Mouse (Mus musculus): ENCODE results near the gene Cacnb2.
A peak's percentile ranks its signal among the peaks of the same experiment; 100 is the strongest.

DNA sequence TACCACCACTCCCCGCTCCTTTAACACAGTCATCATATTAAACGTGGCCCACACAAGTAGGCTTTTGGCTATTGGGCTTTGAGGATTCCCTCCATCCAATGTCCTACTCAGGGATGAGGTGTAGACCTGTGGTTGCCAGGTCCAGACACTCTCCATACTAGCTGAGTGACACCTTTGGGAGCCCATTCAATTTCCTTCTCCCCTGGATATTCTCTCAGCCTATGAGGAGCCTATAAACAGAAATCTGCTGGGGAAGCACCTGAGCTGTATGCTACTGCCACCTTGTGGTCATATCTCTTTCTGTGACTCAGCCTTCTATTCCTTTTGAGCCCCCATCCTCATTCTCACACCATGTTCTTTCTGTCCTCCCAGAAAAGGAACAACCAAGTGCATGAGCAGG is 108.9 kb downstream of the Cacnb2 start:
- peak; percentile 63 for TF ChIP-seq CTCF (IDR thresholded peaks at IDR 0.05; ENCODE audit: low read depth)
- no peak for TF ChIP-seq EP300 (IDR thresholded peaks at IDR 0.05; ENCODE audit: low read depth)

Data from liver, postnatal 0 days (tissue).